Mouse (Mus musculus) CH12.LX (cell line): ENCODE results near the gene Hsd11b2. TPM values are rescaled to one million over a fixed set of nuclear protein-coding genes. Genes with fewer than 3 reads are reported as not detected.

Experiments
- DNase-seq: peaks from one replicate; pipeline ENCODE4 v3.0.0-alpha.2; 2013; ENCODE audit errors: extremely low read depth
- H3K27ac ChIP-seq: 2 replicates; pipeline ENCODE4 v1.5.1; 2012; ENCODE audit warnings: low read depth, mild to moderate bottlenecking, control low read depth, moderate library complexity; ENCODE audit not compliant: insufficient read depth
- H3K27me3 ChIP-seq: replicated peaks from 2 replicates; pipeline ENCODE3; 2012; ENCODE audit warnings: inconsistent platforms
- H3K36me3 ChIP-seq, 2 experiments: replicated peaks in 1 of 2; 2 replicates each; pipeline versions ENCODE3 to v1.6.1; 2012; ENCODE audit warnings: inconsistent platforms in 1 of 2, low read length in 1 of 2, mild to moderate bottlenecking in 1 of 2, mixed read lengths in 1 of 2, moderate library complexity in 1 of 2; ENCODE audit not compliant: control insufficient read depth in 1 of 2, insufficient read depth in 1 of 2
- H3K4me1 ChIP-seq, 2 experiments: 2 replicates each; pipeline ENCODE4 v1.6.1; 2012; ENCODE audit warnings: inconsistent platforms in 1 of 2, moderate library complexity in 1 of 2; ENCODE audit not compliant: insufficient read depth in 2 of 2, control insufficient read depth in 1 of 2
- H3K4me2 ChIP-seq: 2 replicates; pipeline ENCODE4 v1.6.1; 2012; ENCODE audit warnings: low read depth, mild to moderate bottlenecking, control low read depth; ENCODE audit not compliant: poor library complexity, insufficient read depth, severe bottlenecking
- H3K4me3 ChIP-seq, 3 experiments: fragments of 150-350 bp in 1 of 3; sonication (generic) in 1 of 3; replicated peaks in 1 of 3; 2 replicates each; pipeline versions ENCODE3 to v1.5.1; 2011 to 2012; ENCODE audit warnings: low read depth in 2 of 3, low read length in 2 of 3, mild to moderate bottlenecking in 2 of 3, moderate library complexity in 2 of 3, control low read depth in 1 of 3, improper control_type of control experiment in 1 of 3, inconsistent platforms in 1 of 3, mixed read lengths in 1 of 3; ENCODE audit not compliant: poor library complexity in 1 of 3
- H3K79me2 ChIP-seq: replicated peaks from 2 replicates; pipeline ENCODE4 v1.6.1; 2012; ENCODE audit warnings: mild to moderate bottlenecking, moderate library complexity; ENCODE audit not compliant: control insufficient read depth, poor library complexity, insufficient read depth, severe bottlenecking; ENCODE audit errors: extremely low read depth
- H3K9ac ChIP-seq: 2 replicates; pipeline ENCODE4 v1.6.1; 2012; ENCODE audit warnings: low read depth, mild to moderate bottlenecking, control low read depth, moderate library complexity; ENCODE audit not compliant: insufficient read depth
- H3K9me3 ChIP-seq: replicated peaks from 2 replicates; pipeline ENCODE3; 2012; ENCODE audit warnings: low read length, inconsistent platforms, mixed read lengths
- BHLHE40 ChIP-seq: IDR thresholded peaks from 2 replicates; pipeline ENCODE4 v1.6.1; 2011; ENCODE audit warnings: mild to moderate bottlenecking, low read depth, low read length, improper control_type of control experiment
- CHD1 ChIP-seq: IDR thresholded peaks from 2 replicates; pipeline ENCODE4 v1.6.1; 2012; ENCODE audit warnings: low read depth, low read length, improper control_type of control experiment, inconsistent platforms
- CHD2 ChIP-seq: IDR thresholded peaks from 2 replicates; pipeline ENCODE4 v1.6.1; 2011; ENCODE audit warnings: low read length, improper control_type of control experiment
- CTCF ChIP-seq, 2 experiments: IDR thresholded peaks in 1 of 2; conservative IDR thresholded peaks in 1 of 2; 2 replicates each; pipeline ENCODE4 v1.5.1; 2011 to 2012; ENCODE audit warnings: low read depth in 2 of 2, low read length in 2 of 2, improper control_type of control experiment in 1 of 2, inconsistent platforms in 1 of 2, mild to moderate bottlenecking in 1 of 2, moderate library complexity in 1 of 2
- ETS1 ChIP-seq: conservative IDR thresholded peaks from 2 replicates; pipeline ENCODE4 v1.6.1; 2012; ENCODE audit warnings: low read depth, mild to moderate bottlenecking, inconsistent platforms, low read length, improper control_type of control experiment, moderate library complexity
- GABPA ChIP-seq: IDR thresholded peaks from 2 replicates; pipeline ENCODE4 v1.6.1; 2012; ENCODE audit warnings: low read depth, low read length, improper control_type of control experiment, inconsistent platforms; ENCODE audit not compliant: insufficient replicate concordance
- IRF4 ChIP-seq: IDR thresholded peaks from 2 replicates; pipeline ENCODE4 v1.6.1; 2014; ENCODE audit warnings: low read depth, mild to moderate bottlenecking, inconsistent platforms, low read length, improper control_type of control experiment
- JUN ChIP-seq: IDR thresholded peaks from 2 replicates; pipeline ENCODE4 v1.6.1; 2011; ENCODE audit warnings: low read depth, mild to moderate bottlenecking, low read length, improper control_type of control experiment, moderate library complexity; ENCODE audit not compliant: insufficient read depth
- JUND ChIP-seq: conservative IDR thresholded peaks from 2 replicates; pipeline ENCODE4 v1.6.1; 2011; ENCODE audit warnings: low read depth, low read length, improper control_type of control experiment
- MAFK ChIP-seq: IDR thresholded peaks from 2 replicates; pipeline ENCODE4 v1.6.1; 2011; ENCODE audit warnings: low read length, improper control_type of control experiment; ENCODE audit not compliant: insufficient replicate concordance
- MAZ ChIP-seq: IDR thresholded peaks from 2 replicates; pipeline ENCODE4 v1.6.1; 2012; ENCODE audit warnings: low read depth, mild to moderate bottlenecking, inconsistent platforms, low read length, improper control_type of control experiment, moderate library complexity
- MEF2A ChIP-seq: IDR thresholded peaks from 2 replicates; pipeline ENCODE4 v1.6.1; 2014; ENCODE audit warnings: low read depth, mild to moderate bottlenecking, inconsistent platforms, low read length, improper control_type of control experiment, borderline replicate concordance
- MXI1 ChIP-seq: IDR thresholded peaks from 2 replicates; pipeline ENCODE4 v1.6.1; 2011; ENCODE audit warnings: mild to moderate bottlenecking, low read depth, low read length, improper control_type of control experiment
- MYC ChIP-seq: IDR thresholded peaks from 2 replicates; pipeline ENCODE4 v1.6.1; 2011; ENCODE audit warnings: low read depth, mild to moderate bottlenecking, improper control_type of control experiment, low read length
- NELFE ChIP-seq: IDR thresholded peaks from 2 replicates; pipeline ENCODE4 v1.6.1; 2011; ENCODE audit warnings: low read depth, low read length, improper control_type of control experiment
- NRF1 ChIP-seq: IDR thresholded peaks from 2 replicates; pipeline ENCODE4 v1.6.1; 2014; ENCODE audit warnings: low read depth, mild to moderate bottlenecking, inconsistent platforms, low read length, improper control_type of control experiment, moderate library complexity
- POLR2AphosphoS2 ChIP-seq: IDR thresholded peaks from 2 replicates; pipeline ENCODE4 v1.6.1; 2011; ENCODE audit warnings: low read depth, low read length, improper control_type of control experiment
- SIN3A ChIP-seq: IDR thresholded peaks from 2 replicates; pipeline ENCODE4 v1.6.1; 2012; ENCODE audit warnings: low read length, improper control_type of control experiment, inconsistent platforms
- SMC3 ChIP-seq: IDR thresholded peaks from 2 replicates; pipeline ENCODE4 v1.6.1; 2011; ENCODE audit warnings: low read depth, low read length, improper control_type of control experiment
- TBP ChIP-seq: conservative IDR thresholded peaks from 2 replicates; pipeline ENCODE4 v1.6.1; 2011; ENCODE audit warnings: low read depth, low read length, improper control_type of control experiment
- USF1 ChIP-seq: IDR thresholded peaks from 2 replicates; pipeline ENCODE4 v1.6.1; 2014; ENCODE audit warnings: low read depth, mild to moderate bottlenecking, inconsistent platforms, low read length, improper control_type of control experiment
- USF2 ChIP-seq: conservative IDR thresholded peaks from 2 replicates; pipeline ENCODE4 v1.6.1; 2011; ENCODE audit warnings: low read depth, low read length, improper control_type of control experiment
- ZNF384 ChIP-seq: IDR thresholded peaks from 2 replicates; pipeline ENCODE4 v1.6.1; 2012; ENCODE audit warnings: low read depth, low read length, improper control_type of control experiment, inconsistent platforms
- dilution Hi-C: fragments of 300-500 bp; cut with MboI; formaldehyde crosslinking; loops from 2 replicates; pipeline ENCODE4 v1.14.3; 2020; ENCODE audit warnings: low sequenced_read_pairs; ENCODE audit not compliant: extremely low pct_unique_long_range_greater_than_20kb, extremely low pct_ligation_motif_present
- in situ Hi-C: fragments of 300-500 bp; cut with MboI; formaldehyde crosslinking; loops from 3 replicates; pipeline ENCODE4 v1.14.3; 2019; ENCODE audit warnings: low sequenced_read_pairs, low pct_ligation_motif_present, low pct_unique_long_range_greater_than_20kb, mixed read lengths
- polyA plus RNA-seq: library from polyadenylated mRNA; unstranded; fragments of >175 nt; gene quantifications from 2 replicates; pipeline ENCODE4 v1.2.1, GENCODE M21; 2012; ENCODE audit warnings: low read depth; ENCODE audit not compliant: insufficient read length
- total RNA-seq, 2 experiments: library from RNA; depleted of rRNA; stranded (reverse); fragments of 300-350 nt in 1 of 2; fragments of >200 nt in 1 of 2; gene quantifications; 2 replicates each; pipeline ENCODE4 v1.2.3; 2012 to 2014

Hsd11b2 gene
- total and polyA plus RNA-seq, 3 experiments = not detected

DNA sequence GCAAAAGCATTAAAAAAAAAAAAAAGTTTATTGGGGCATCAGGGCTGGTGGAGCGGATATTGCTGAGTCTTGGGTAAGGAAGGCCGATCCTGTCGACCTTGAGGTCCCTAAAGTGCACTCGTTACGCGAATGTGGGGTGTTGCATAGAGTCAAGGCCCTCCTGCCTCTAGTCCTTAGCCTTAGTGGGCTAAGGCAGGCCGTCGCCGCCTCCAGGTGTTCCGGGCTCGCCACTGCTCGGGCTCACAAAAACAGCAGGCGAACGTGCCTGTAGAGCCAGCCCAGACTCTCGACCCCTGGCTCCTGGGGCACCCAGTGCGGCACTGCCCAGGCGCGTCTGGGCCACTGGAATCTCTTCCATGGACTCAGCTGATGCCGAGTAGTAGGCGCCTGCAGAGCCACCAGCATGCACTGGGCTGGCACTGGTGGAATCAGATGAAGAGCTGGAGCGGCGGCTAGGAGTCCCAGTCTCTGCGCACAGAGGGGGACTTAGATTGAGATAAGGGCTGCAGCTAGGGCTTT, 46.1 kb upstream of the Hsd11b2 start:
- DNase-seq = no peak
- peaks cover 0 to 25% of the 10 kb centered on the region in 2 experiments for H3K36me3 ChIP-seq
- H3K4me3 ChIP-seq = no peak overlapping the region
- no peak overlapping the region for H3K9ac ChIP-seq
- TF ChIP-seq BHLHE40 (no peak), IRF4 (no peak), POLR2AphosphoS2 (no peak), TBP (no peak), NELFE (no peak), SIN3A (no peak), MXI1 (no peak), ZNF384 (no peak), JUN (no peak), CTCF (conservative IDR thresholded peaks at IDR 0.05 in 1 of 2, IDR thresholded peaks at IDR 0.05 in 1 of 2; ENCODE audit: low read depth in 2 of 2, low read length in 2 of 2) (no peak), SMC3 (no peak), MYC (no peak), ETS1 (no peak)
- no peak overlapping the region for H3K27ac ChIP-seq
- no peaks in the 10 kb centered on the region for H3K4me1 ChIP-seq
- H3K9me3 ChIP-seq = no peaks in the 10 kb centered on the region
- in situ Hi-C loops (loop anchor here (5.0 to 10.0 kb wide), 2 partner anchors 35 to 108 kb away; no protein-coding TSS in a partner anchor), dilution Hi-C loops (no loop called here)
- no peaks in the 10 kb centered on the region for H3K79me2 ChIP-seq
- H3K4me2 ChIP-seq = no peak overlapping the region
- no peaks in the 10 kb centered on the region for H3K27me3 ChIP-seq

DNA sequence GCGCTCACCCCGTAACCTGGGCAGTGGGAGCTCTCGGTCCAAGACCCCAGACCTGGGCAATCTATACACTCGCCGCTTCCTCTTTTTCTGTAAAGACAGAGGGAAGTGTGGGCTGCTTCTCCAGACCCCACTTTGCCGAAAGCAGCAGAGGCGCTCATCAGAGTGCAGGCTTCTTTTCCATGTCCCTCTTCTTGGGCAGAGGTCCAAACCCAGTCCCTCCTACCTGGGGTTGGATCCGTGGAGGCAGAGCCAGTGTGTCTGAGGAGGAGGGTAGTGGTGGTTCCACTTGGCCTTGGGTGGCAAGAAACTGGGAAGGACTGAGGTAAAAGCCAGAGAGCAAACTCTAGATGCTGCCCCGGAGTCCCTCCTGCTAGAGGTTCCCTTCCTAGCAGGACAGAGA, 45.6 kb upstream of the Hsd11b2 start:
- TF ChIP-seq NRF1 (no peak), MAZ (no peak), SIN3A (no peak), CHD1 (no peak), TBP (no peak), ZNF384 (no peak), BHLHE40 (no peak), POLR2AphosphoS2 (no peak), USF1 (no peak), MEF2A (no peak), MAFK (no peak), CHD2 (no peak), JUND (no peak), GABPA (no peak), USF2 (no peak)
- TF ChIP-seq, all 38 proteins: peak for 0
- H3K9ac ChIP-seq = no peak overlapping the region
- no peaks in the 10 kb centered on the region for H3K9me3 ChIP-seq
- dilution Hi-C loops (no loop called here), in situ Hi-C loops (loop anchor here (5.0 to 10.0 kb wide), 2 partner anchors 36 to 108 kb away; no protein-coding TSS in a partner anchor)
- H3K4me1 ChIP-seq = no peaks in the 10 kb centered on the region
- H3K4me2 ChIP-seq = no peak overlapping the region
- no peaks in the 10 kb centered on the region for H3K79me2 ChIP-seq
- H3K4me3 ChIP-seq = no peak overlapping the region
- H3K36me3 ChIP-seq = peaks cover 0 to 25% of the 10 kb centered on the region in 2 experiments
- no peak overlapping the region for H3K27ac ChIP-seq
- H3K27me3 ChIP-seq = no peaks in the 10 kb centered on the region
- no peak for DNase-seq
